Mouse (Mus musculus) naive thymus-derived CD4-positive, alpha-beta T cell, adult 2 months (primary cell): ENCODE results near the gene Meox2.
"Not testable (repeated sequence)": the region's sequence is repeated elsewhere in the genome, so short reads cannot be mapped to it uniquely, and the experiment has no call there.

Experiments used
- DNase-seq: peaks from one replicate; pipeline ENCODE4 v3.0.0-alpha.2; 2011; ENCODE audit warnings: low read depth

Meox2 gene

GRCm38 (mm10) chr12:37108390-37108738 is at the start of gene Meox2:
Meox2 (plus strand) TSS chr12:37108540.
- DNase-seq, result no peak

- no peak for DNase-seq
Observed at GRCm38 (mm10) chr12:37072636-37073035, 35.7 kb upstream of the Meox2 start.

GRCm38 (mm10) chr12:37077308-37077707 is 31.0 kb upstream of the Meox2 start:
- DNase-seq, result no peak

- DNase-seq, result not testable (repeated sequence)
Observed at GRCm38 (mm10) chr12:37080005-37080404, 28.3 kb upstream of the Meox2 start.

GRCm38 (mm10) chr12:37106541-37106940 is 1.8 kb upstream of the Meox2 start:
- no peak for DNase-seq

GRCm38 (mm10) chr12:37107150-37107549 is 1.2 kb upstream of the Meox2 start:
- DNase-seq, result no peak

- no peak for DNase-seq
Observed at GRCm38 (mm10) chr12:37107713-37108389, 489 bp upstream of the Meox2 start.

GRCm38 (mm10) chr12:37108819-37109473 is 606 bp downstream of the Meox2 start:
- DNase-seq, result no peak

GRCm38 (mm10) chr12:37109474-37110012 is 1.2 kb downstream of the Meox2 start:
- DNase-seq, result no peak

- no peak for DNase-seq
Observed at GRCm38 (mm10) chr12:37110977-37111376, 2.6 kb downstream of the Meox2 start.

GRCm38 (mm10) chr12:37119246-37119645 is 10.9 kb downstream of the Meox2 start:
- no peak for DNase-seq

GRCm38 (mm10) chr12:37123763-37124162 is 15.4 kb downstream of the Meox2 start:
- DNase-seq, result no peak

- no peak for DNase-seq
Observed at GRCm38 (mm10) chr12:37142080-37142703, 33.9 kb downstream of the Meox2 start.

GRCm38 (mm10) chr12:37143879-37144278 is 35.5 kb downstream of the Meox2 start:
- DNase-seq, result no peak

GRCm38 (mm10) chr12:37167742-37168141 is 59.4 kb downstream of the Meox2 start:
- no peak for DNase-seq

- no peak for DNase-seq
Observed at GRCm38 (mm10) chr12:37173324-37173723, 65.0 kb downstream of the Meox2 start.

GRCm38 (mm10) chr12:37183689-37184088 is 75.3 kb downstream of the Meox2 start:
- no peak for DNase-seq

- no peak for DNase-seq
Observed at GRCm38 (mm10) chr12:37188940-37189488, 80.7 kb downstream of the Meox2 start.
